Mouse (Mus musculus) activated CD4-positive, CD25-positive, alpha-beta regulatory T cell, adult 4 months (primary cell): Measurements from ENCODE around the gene Crygb. TPM values are rescaled to one million over a fixed set of nuclear protein-coding genes. Genes with fewer than 3 reads are reported as not detected.

Experiments
- ATAC-seq: one replicate; pipeline ENCODE4 v1.8.0; 2017
- polyA plus RNA-seq, 2 experiments: library from polyadenylated mRNA; unstranded; fragments of 100-300 nt; shearing (Covaris generic); gene quantifications; one replicate each; pipeline ENCODE4 v1.2.1; 2017

Gene Crygb
- polyA plus RNA-seq = not detected

GRCm38 (mm10) chr1:65082188-65082587 lies at the start of gene Crygb:
Crygb (minus strand) TSS chr1:65082288.
- no peak for ATAC-seq

GRCm38 (mm10) chr1:65131671-65132070 lies 49.6 kb upstream of the Crygb start:
- no peak for ATAC-seq

GRCm38 (mm10) chr1:65130226-65130625 lies 48.1 kb upstream of the Crygb start:
- no peak for ATAC-seq

GRCm38 (mm10) chr1:65129634-65130180 lies 47.6 kb upstream of the Crygb start:
- ATAC-seq = no peak

GRCm38 (mm10) chr1:65122574-65123372 lies 40.7 kb upstream of the Crygb start, which contains the start of gene D630023F18Rik:
D630023F18Rik (minus strand) TSS chr1:65123214.
- ATAC-seq = no peak

- no peak for ATAC-seq
Measured at GRCm38 (mm10) chr1:65119438-65119837, 37.4 kb upstream of the Crygb start, which contains the start of gene Gm28845. Gm28845 (minus strand) TSS chr1:65119558.

GRCm38 (mm10) chr1:65118150-65118913 lies 36.2 kb upstream of the Crygb start:
- no peak for ATAC-seq

GRCm38 (mm10) chr1:65113536-65114172 lies 31.6 kb upstream of the Crygb start:
- ATAC-seq = no peak

- no peak for ATAC-seq
Measured at GRCm38 (mm10) chr1:65112807-65113196, 30.7 kb upstream of the Crygb start.

- ATAC-seq = no peak
Measured at GRCm38 (mm10) chr1:65112031-65112806, 30.1 kb upstream of the Crygb start.

GRCm38 (mm10) chr1:65109756-65110435 lies 27.8 kb upstream of the Crygb start:
- ATAC-seq = no peak

- ATAC-seq = no peak
Measured at GRCm38 (mm10) chr1:65109196-65109595, 27.1 kb upstream of the Crygb start.

- no peak for ATAC-seq
Measured at GRCm38 (mm10) chr1:65107654-65108279, 25.7 kb upstream of the Crygb start.

GRCm38 (mm10) chr1:65103273-65103672 lies 21.2 kb upstream of the Crygb start, which contains the start of gene Cryga:
Cryga (minus strand) TSS chr1:65103373.
- ATAC-seq = no peak

- ATAC-seq = no peak
Measured at GRCm38 (mm10) chr1:65096953-65097352, 14.9 kb upstream of the Crygb start.

- no peak for ATAC-seq
Measured at GRCm38 (mm10) chr1:65091566-65091965, 9.5 kb upstream of the Crygb start.

GRCm38 (mm10) chr1:65090370-65090769 lies 8.3 kb upstream of the Crygb start:
- ATAC-seq = no peak

GRCm38 (mm10) chr1:65088567-65089356 lies 6.7 kb upstream of the Crygb start:
- ATAC-seq = no peak

- ATAC-seq = no peak
Measured at GRCm38 (mm10) chr1:65075607-65076006, 6.5 kb downstream of the Crygb start.

- ATAC-seq = no peak
Measured at GRCm38 (mm10) chr1:65073589-65073988, 8.5 kb downstream of the Crygb start, which contains the start of gene Crygc. Crygc (minus strand) TSS chr1:65073689.
